Mouse (Mus musculus): ENCODE data around the gene Gxylt2. TPM values are rescaled to one million over a fixed set of nuclear protein-coding genes. Genes with fewer than 3 reads are reported as not detected.

The Gxylt2 gene
- polyA plus RNA-seq (2015; fragmentation: Nextera tagmentation; extraction: Ambion mirVana) = 7.9 and 9.9 TPM in 2 replicates

DNA sequence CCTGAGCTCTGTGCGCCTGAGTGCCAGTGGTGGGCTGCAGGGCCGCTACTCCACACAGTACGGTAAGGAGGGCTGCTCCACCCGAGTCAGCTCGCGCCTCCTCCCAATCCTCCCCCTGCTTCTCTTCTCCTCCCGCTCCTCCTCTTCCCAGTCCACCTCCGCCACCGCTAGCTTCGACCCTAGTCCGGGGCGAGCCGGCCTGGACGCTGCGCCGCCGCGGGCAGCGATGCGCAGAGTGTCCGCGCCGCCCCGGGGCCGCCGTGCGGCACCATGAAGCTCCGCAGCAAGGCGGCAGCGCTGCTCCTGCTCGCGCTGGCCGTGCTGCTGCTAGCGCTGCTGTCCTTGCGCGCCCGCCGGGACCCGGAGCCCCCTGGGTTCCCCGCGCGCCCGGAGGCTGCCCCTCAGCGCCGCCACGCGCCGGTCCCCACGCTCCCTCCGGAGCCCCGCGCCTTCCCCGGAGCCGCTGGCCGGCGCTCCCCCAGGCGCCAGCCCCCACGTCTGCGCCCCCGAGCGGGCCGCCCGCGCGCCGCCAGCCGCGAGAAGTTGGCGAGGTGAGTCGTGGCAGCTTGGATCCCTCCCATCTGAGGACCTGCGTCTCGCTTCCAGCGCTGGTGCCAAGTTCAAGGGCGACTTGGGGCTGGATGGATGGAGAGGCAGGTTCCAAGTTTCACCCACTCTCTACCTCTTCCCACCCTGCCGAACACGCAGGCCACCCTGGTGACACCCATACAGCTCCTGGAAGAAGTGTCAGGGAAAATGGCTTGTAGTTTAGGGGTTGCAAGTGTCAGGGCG is at the start of gene Gxylt2:
Gxylt2 (plus strand) TSS at position 161 of the 792 bp plus-strand sequence.
- Histone ChIP-seq H3K27ac (peak within 1 kb of the TSS; percentile 42; the same call in 1 of the 2 replicates), H3K4me2 (ENCODE audit: low read length) (peak within 1 kb of the TSS; percentile 98)
- WGBS = under 1% methylated on average over 77 of the region's 77 CpGs

DNA sequence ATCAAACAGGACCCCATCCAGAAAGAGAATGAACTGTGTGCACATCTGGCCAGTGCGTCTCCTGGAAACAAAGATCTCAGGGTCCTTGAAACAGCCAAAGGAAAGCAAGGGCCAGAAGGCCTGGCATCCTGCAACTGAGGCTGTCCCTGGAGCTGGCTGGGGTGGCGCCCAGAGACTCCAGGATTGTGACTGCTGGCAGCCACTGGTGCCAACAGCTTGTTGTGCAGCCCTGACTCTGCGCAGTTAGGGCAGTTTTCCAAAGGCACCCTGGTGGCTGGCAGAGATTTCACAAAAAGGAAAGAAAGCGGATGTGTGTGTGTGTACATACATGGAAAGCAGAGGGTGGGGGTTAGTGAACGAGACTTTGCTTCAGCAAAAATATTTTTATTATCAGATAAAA is 44.1 kb upstream of the Gxylt2 start:
- no peak overlapping the region for H3K27ac ChIP-seq
- no peaks in the 10 kb centered on the region for H3K9me3 ChIP-seq (replicated peaks; ENCODE audit: low read length)
- H3K36me3 ChIP-seq (ENCODE audit: insufficient read depth, low read length) = peaks cover 28% of the 10 kb centered on the region; the same call in 1 of the 2 replicates
- H3K4me2 ChIP-seq (ENCODE audit: low read length) = no peak overlapping the region
- no peak overlapping the region for H3K9ac ChIP-seq (ENCODE audit: low read depth, low read length)
- WGBS = 86% methylated on average over 5 of the region's 5 CpGs
- ATAC-seq (replicated peaks; ENCODE audit: low FRiP score, low read depth) (no peak), DNase-seq (ENCODE audit: low spot score) (no peak)
- no peaks in the 10 kb centered on the region for H3K4me1 ChIP-seq (replicated peaks; ENCODE audit: insufficient read depth, low read length)
- no peaks in the 10 kb centered on the region for H3K27me3 ChIP-seq (ENCODE audit: insufficient read depth, low read length)
- H3K4me3 ChIP-seq (replicated peaks; ENCODE audit: low read depth, low read length) = no peak overlapping the region
- no peak for TF ChIP-seq CTCF (IDR thresholded peaks at IDR 0.05; ENCODE audit: low read depth)

More for the DNA sequence above, at the start of gene Gxylt2:
- ATAC-seq (replicated peaks; ENCODE audit: low FRiP score, low read depth) (peak; percentile 90), DNase-seq (ENCODE audit: low spot score) (peak; percentile 87)
- Histone ChIP-seq H3K9ac (ENCODE audit: low read depth, low read length) (peak within 1 kb of the TSS; percentile 67), H3K27me3 (ENCODE audit: insufficient read depth, low read length) (0 out of 2 replicates have a peak, but pooled peaks cover 5% of the 10 kb centered on the region), H3K4me1 (replicated peaks; ENCODE audit: insufficient read depth, low read length) (peaks cover 12% of the 10 kb centered on the region; the same call in 1 of the 2 replicates), H3K9me3 (replicated peaks; ENCODE audit: low read length) (no peaks in the 10 kb centered on the region), H3K36me3 (ENCODE audit: insufficient read depth, low read length) (no peaks in the 10 kb centered on the region), H3K4me3 (replicated peaks; ENCODE audit: low read depth, low read length) (peak within 1 kb of the TSS; percentile 61)
- no peak for TF ChIP-seq CTCF (IDR thresholded peaks at IDR 0.05; ENCODE audit: low read depth)

DNA sequence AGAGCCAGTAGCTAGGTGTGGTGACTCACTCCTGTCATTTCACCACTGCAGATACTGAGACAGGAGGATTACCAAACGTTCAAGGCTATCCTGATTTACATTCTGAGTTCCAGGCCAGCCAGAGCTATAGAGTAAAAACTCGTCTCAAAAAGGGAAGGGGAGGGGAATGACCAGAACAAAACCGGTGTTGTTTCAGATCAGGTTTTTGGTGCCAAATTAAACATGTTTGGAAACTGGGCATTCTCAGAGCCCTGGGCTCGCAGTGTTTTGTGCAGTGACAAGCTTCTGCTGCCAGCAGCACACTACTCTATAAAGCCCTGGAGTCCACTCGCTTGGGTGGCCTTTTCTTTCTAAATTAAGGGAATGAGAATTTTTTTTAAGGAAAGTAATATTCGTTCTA is 42.3 kb upstream of the Gxylt2 start:
- Histone ChIP-seq H3K36me3 (ENCODE audit: insufficient read depth, low read length) (peaks cover 28% of the 10 kb centered on the region; the same call in 1 of the 2 replicates), H3K9ac (ENCODE audit: low read depth, low read length) (no peak overlapping the region), H3K27me3 (ENCODE audit: insufficient read depth, low read length) (no peaks in the 10 kb centered on the region), H3K4me1 (replicated peaks; ENCODE audit: insufficient read depth, low read length) (no peaks in the 10 kb centered on the region), H3K4me2 (ENCODE audit: low read length) (no peak overlapping the region), H3K4me3 (replicated peaks; ENCODE audit: low read depth, low read length) (no peak overlapping the region), H3K27ac (no peak overlapping the region), H3K9me3 (replicated peaks; ENCODE audit: low read length) (no peaks in the 10 kb centered on the region)
- 67% methylated on average over 6 of the region's 6 CpGs for WGBS
- no peak for TF ChIP-seq CTCF (IDR thresholded peaks at IDR 0.05; ENCODE audit: low read depth)
- DNase-seq (ENCODE audit: low spot score) (no peak), ATAC-seq (replicated peaks; ENCODE audit: low FRiP score, low read depth) (no peak)

DNA sequence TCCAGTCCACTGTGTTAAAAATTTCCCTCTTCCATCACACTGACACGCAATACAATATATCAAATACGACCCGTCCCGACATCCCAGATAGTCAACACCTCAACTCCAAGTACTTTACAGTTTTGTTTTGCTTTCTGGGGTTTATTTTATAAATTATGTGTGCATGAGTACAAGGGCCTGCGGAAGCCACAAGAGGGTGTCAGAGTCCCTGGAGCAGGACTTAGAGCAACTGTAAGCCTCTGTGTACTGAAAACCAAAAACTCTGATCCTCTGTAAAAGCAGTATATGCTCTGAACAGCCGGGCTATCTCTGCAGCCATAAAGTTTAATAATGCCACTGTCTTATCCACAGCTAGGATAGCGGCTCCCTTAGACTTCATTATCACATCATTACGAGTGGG is 36.9 kb upstream of the Gxylt2 start:
- no peak overlapping the region for H3K9ac ChIP-seq (ENCODE audit: low read depth, low read length)
- H3K9me3 ChIP-seq (replicated peaks; ENCODE audit: low read length) = no peaks in the 10 kb centered on the region
- H3K27ac ChIP-seq = no peak overlapping the region
- no peak overlapping the region for H3K4me3 ChIP-seq (replicated peaks; ENCODE audit: low read depth, low read length)
- ATAC-seq (replicated peaks; ENCODE audit: low FRiP score, low read depth) = no peak
- 76% methylated on average over 8 of the region's 8 CpGs for WGBS
- no peaks in the 10 kb centered on the region for H3K27me3 ChIP-seq (ENCODE audit: insufficient read depth, low read length)
- H3K4me2 ChIP-seq (ENCODE audit: low read length) = no peak overlapping the region
- H3K4me1 ChIP-seq (replicated peaks; ENCODE audit: insufficient read depth, low read length) = 0 out of 2 replicates have a peak, but pooled peaks cover 6% of the 10 kb centered on the region
- H3K36me3 ChIP-seq (ENCODE audit: insufficient read depth, low read length) = 0 out of 2 replicates have a peak, but pooled peaks cover 19% of the 10 kb centered on the region
- TF ChIP-seq CTCF (IDR thresholded peaks at IDR 0.05; ENCODE audit: low read depth) = peak; percentile 60
- peak; percentile 50 for DNase-seq (ENCODE audit: low spot score)

DNA sequence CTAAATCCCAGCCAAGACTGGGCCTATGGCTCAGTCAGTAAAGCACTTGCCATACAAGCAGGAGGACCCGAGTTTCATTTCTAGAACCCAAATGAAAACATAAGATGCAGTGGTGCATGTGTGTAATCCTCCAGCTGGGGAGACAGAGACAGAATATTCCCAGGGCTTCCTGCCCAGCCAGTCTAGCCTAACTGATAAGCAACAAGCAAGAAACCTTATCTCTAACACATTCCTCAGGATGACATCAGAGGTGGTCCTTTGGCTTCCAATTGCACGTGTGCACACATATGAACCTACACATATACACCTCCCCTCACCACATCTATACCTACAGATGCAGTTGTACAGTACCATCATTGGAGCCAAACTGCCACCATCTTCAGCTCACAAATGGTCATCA is 35.7 kb upstream of the Gxylt2 start:
- H3K4me1 ChIP-seq (replicated peaks; ENCODE audit: insufficient read depth, low read length) = 0 out of 2 replicates have a peak, but pooled peaks cover 6% of the 10 kb centered on the region
- no peak overlapping the region for H3K27ac ChIP-seq
- WGBS = 81% methylated on average over 2 of the region's 2 CpGs
- TF ChIP-seq CTCF (IDR thresholded peaks at IDR 0.05; ENCODE audit: low read depth) = no peak
- ATAC-seq (replicated peaks; ENCODE audit: low FRiP score, low read depth) (no peak), DNase-seq (ENCODE audit: low spot score) (no peak)
- H3K9ac ChIP-seq (ENCODE audit: low read depth, low read length) = no peak overlapping the region
- H3K27me3 ChIP-seq (ENCODE audit: insufficient read depth, low read length) = no peaks in the 10 kb centered on the region
- no peak overlapping the region for H3K4me3 ChIP-seq (replicated peaks; ENCODE audit: low read depth, low read length)
- H3K4me2 ChIP-seq (ENCODE audit: low read length) = no peak overlapping the region
- H3K9me3 ChIP-seq (replicated peaks; ENCODE audit: low read length) = no peaks in the 10 kb centered on the region
- 0 out of 2 replicates have a peak, but pooled peaks cover 14% of the 10 kb centered on the region for H3K36me3 ChIP-seq (ENCODE audit: insufficient read depth, low read length)

DNA sequence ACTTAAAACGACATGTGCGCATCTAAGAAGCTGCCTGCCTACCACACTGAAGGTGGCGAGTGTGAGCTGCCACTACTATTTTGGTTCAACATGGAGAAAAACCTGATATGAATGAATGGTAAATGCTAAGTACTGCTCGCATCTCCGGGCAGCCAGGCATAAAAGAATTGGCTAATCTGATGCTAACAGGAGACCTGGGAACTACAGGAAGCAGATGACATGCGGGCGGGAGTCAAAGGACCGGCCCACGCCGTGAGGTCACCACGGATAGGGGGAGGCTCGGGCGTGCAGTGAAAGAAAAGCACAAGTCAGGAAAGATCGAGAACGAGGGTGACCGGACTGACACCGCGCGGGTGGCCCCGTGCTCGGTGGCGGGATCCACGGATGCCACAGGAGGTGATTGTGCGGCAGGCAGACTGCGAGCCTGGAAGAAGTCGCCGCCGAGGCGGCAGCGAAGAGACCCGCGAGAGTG is 34.1 kb upstream of the Gxylt2 start:
- Histone ChIP-seq H3K27ac (no peak overlapping the region), H3K9ac (ENCODE audit: low read depth, low read length) (peak overlapping the region; percentile 65), H3K27me3 (ENCODE audit: insufficient read depth, low read length) (no peaks in the 10 kb centered on the region), H3K4me2 (ENCODE audit: low read length) (peak overlapping the region; percentile 90), H3K9me3 (replicated peaks; ENCODE audit: low read length) (no peaks in the 10 kb centered on the region), H3K36me3 (ENCODE audit: insufficient read depth, low read length) (no peaks in the 10 kb centered on the region), H3K4me1 (replicated peaks; ENCODE audit: insufficient read depth, low read length) (0 out of 2 replicates have a peak, but pooled peaks cover 6% of the 10 kb centered on the region), H3K4me3 (replicated peaks; ENCODE audit: low read depth, low read length) (peak overlapping the region; percentile 56)
- whole genome bisulfite sequencing = 1% methylated on average over 31 of the region's 32 CpGs
- ATAC-seq (replicated peaks; ENCODE audit: low FRiP score, low read depth) (peak; percentile 87), DNase-seq (ENCODE audit: low spot score) (peak; percentile 61)
- peak; percentile 50 for TF ChIP-seq CTCF (IDR thresholded peaks at IDR 0.05; ENCODE audit: low read depth)
